Mouse (Mus musculus): ENCODE data around the gene Tspan31. TPM values are rescaled to one million over a fixed set of nuclear protein-coding genes. Genes with fewer than 3 reads are reported as not detected.

The Tspan31 gene
- polyA plus RNA-seq, 1 experiment from 2014 or later, result 99.5 TPM

DNA sequence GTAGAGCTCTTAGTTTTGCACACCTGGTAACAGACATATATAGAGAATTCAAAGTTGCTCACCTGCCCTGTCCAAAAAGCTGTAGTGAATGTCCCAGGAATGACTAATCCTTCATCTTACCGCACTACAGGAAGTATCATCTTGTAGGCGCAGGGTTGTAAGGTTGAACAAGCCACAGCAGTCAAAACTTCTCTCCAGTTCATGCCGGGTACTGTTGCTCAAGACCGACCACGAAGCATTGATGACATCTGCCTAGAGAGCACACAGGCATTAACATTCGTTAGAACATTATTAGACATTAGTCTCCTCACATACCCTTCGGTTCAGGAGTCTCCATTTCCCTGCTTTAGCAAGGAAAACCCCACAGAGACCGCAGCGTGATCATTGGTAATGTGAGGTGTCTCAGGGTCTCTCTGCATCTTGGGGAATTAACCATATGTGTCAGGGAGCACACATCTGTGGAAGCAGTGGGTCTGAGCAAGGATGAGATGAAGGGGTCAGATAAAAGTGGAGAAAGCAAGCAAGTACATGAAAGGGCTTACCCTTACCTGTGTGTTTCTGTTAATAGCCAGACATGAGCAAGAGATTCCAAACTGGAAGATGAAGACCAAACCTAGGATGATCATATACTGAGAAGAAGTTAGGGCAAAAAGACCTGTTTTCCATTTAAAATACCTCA is 1.6 kb downstream of the Tspan31 start:
- peaks cover 14% of the 10 kb centered on the region; the same call in 1 of the 2 replicates for H3K4me1 ChIP-seq (ENCODE audit: insufficient read depth, low read depth, low read length)
- H3K27ac ChIP-seq (ENCODE audit: low read length), result no peak overlapping the region
- 64% methylated on average over 9 of the region's 9 CpGs for WGBS
- TF ChIP-seq CTCF (IDR thresholded peaks at IDR 0.05) (no peak), EP300 (IDR thresholded peaks at IDR 0.05) (no peak)
- DNase-seq (ENCODE audit: low spot score) (no peak), ATAC-seq (no peak)
- no peaks in the 10 kb centered on the region for H3K27me3 ChIP-seq (replicated peaks; ENCODE audit: insufficient read depth, low read length)
- no peak overlapping the region for H3K9ac ChIP-seq (replicated peaks; ENCODE audit: low read depth)
- H3K4me2 ChIP-seq (replicated peaks; ENCODE audit: low read depth, low read length), result no peak overlapping the region
- H3K4me3 ChIP-seq (ENCODE audit: low read depth, low read length), result no peak overlapping the region
- no peaks in the 10 kb centered on the region for H3K9me3 ChIP-seq (ENCODE audit: low read length)
- H3K36me3 ChIP-seq (ENCODE audit: insufficient read depth, low read length), result peaks cover 20% of the 10 kb centered on the region

DNA sequence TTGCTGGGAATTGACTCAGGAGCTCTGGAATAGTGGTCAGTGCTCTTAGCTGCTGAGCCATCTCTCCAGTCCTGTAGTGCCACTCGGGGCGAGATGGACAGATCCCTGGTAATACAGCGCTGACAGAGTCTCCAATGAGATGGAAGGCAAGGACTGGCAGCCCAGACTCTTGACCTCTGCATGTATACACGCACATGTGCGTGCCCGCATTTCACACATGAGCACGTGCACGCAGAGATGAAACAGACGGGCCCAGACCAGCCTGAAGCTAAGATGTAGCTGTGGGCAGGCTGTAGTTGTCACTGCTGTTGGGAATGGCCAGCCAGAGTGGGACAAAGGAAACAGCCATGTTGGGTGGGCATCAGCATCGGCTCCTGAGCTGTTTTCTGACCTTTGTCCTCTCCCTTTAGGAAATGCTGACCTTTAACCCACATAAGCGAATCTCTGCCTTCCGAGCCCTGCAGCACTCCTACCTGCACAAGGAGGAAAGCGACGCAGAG is 3.5 kb downstream of the Tspan31 start:
- TF ChIP-seq EP300 (IDR thresholded peaks at IDR 0.05), result no peak
- no peak for TF ChIP-seq CTCF (IDR thresholded peaks at IDR 0.05)
- 91% methylated on average over 14 of the region's 14 CpGs for WGBS
- ATAC-seq (no peak), DNase-seq (ENCODE audit: low spot score) (no peak)
- no peaks in the 10 kb centered on the region for H3K27me3 ChIP-seq (replicated peaks; ENCODE audit: insufficient read depth, low read length)
- no peaks in the 10 kb centered on the region for H3K9me3 ChIP-seq (ENCODE audit: low read length)
- no peak overlapping the region for H3K4me2 ChIP-seq (replicated peaks; ENCODE audit: low read depth, low read length)
- H3K9ac ChIP-seq (replicated peaks; ENCODE audit: low read depth), result no peak overlapping the region
- H3K4me1 ChIP-seq (ENCODE audit: insufficient read depth, low read depth, low read length), result peaks cover 14% of the 10 kb centered on the region; the same call in 1 of the 2 replicates
- peaks cover 20% of the 10 kb centered on the region for H3K36me3 ChIP-seq (ENCODE audit: insufficient read depth, low read length)
- no peak overlapping the region for H3K27ac ChIP-seq (ENCODE audit: low read length)
- no peak overlapping the region for H3K4me3 ChIP-seq (ENCODE audit: low read depth, low read length)

DNA sequence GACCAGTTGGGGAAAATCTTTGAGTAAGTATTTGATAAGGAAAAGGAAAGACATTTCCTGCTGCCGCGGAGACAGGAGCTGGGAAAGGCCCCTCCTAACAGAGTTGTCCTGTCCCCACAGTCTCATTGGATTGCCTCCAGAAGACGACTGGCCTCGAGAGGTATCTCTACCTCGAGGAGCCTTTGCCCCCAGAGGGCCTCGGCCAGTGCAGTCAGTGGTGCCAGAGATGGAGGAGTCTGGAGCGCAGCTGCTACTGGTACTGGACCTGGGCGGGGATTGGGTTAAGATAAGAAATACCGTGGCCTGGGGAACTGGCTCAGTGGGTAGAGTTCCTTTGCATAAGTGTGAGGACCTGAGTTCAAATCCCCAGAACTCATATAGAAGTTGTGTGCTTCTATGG is 4.1 kb downstream of the Tspan31 start:
- Histone ChIP-seq H3K4me1 (ENCODE audit: insufficient read depth, low read depth, low read length) (peaks cover 11% of the 10 kb centered on the region; the same call in 1 of the 2 replicates), H3K9me3 (ENCODE audit: low read length) (no peaks in the 10 kb centered on the region), H3K36me3 (ENCODE audit: insufficient read depth, low read length) (peaks cover 20% of the 10 kb centered on the region), H3K27ac (ENCODE audit: low read length) (no peak overlapping the region), H3K4me2 (replicated peaks; ENCODE audit: low read depth, low read length) (no peak overlapping the region), H3K27me3 (replicated peaks; ENCODE audit: insufficient read depth, low read length) (no peaks in the 10 kb centered on the region), H3K9ac (replicated peaks; ENCODE audit: low read depth) (no peak overlapping the region), H3K4me3 (ENCODE audit: low read depth, low read length) (no peak overlapping the region)
- ATAC-seq, result no peak
- no peak for TF ChIP-seq CTCF (IDR thresholded peaks at IDR 0.05)
- TF ChIP-seq EP300 (IDR thresholded peaks at IDR 0.05), result no peak
- 66% methylated on average over 9 of the region's 9 CpGs for WGBS
- no peak for DNase-seq (ENCODE audit: low spot score)

- Histone ChIP-seq H3K36me3 (ENCODE audit: insufficient read depth, low read length) (peaks cover 20% of the 10 kb centered on the region), H3K27me3 (replicated peaks; ENCODE audit: insufficient read depth, low read length) (0 out of 2 replicates have a peak, but pooled peaks cover 7% of the 10 kb centered on the region), H3K4me1 (ENCODE audit: insufficient read depth, low read depth, low read length) (peaks cover 3% of the 10 kb centered on the region; the same call in 1 of the 2 replicates), H3K4me3 (ENCODE audit: low read depth, low read length) (peak overlapping the region; percentile 62), H3K9ac (replicated peaks; ENCODE audit: low read depth) (peak overlapping the region; percentile 82), H3K4me2 (replicated peaks; ENCODE audit: low read depth, low read length) (peak overlapping the region; percentile 90), H3K9me3 (ENCODE audit: low read length) (no peaks in the 10 kb centered on the region), H3K27ac (ENCODE audit: low read length) (peak overlapping the region; percentile 77)
- TF ChIP-seq EP300 (IDR thresholded peaks at IDR 0.05) (no peak), CTCF (IDR thresholded peaks at IDR 0.05) (no peak)
- DNase-seq (ENCODE audit: low spot score) (no peak), ATAC-seq (no peak)
- 7% methylated on average over 37 of the region's 37 CpGs for WGBS
These were observed 5.9 kb downstream of the Tspan31 start for GRCm38 (mm10) chr10:127063913-127064870.

- Histone ChIP-seq H3K4me1 (ENCODE audit: insufficient read depth, low read depth, low read length) (peaks cover 5% of the 10 kb centered on the region; the same call in 1 of the 2 replicates), H3K4me2 (replicated peaks; ENCODE audit: low read depth, low read length) (peak within 1 kb of the TSS; percentile 90), H3K27ac (ENCODE audit: low read length) (peak within 1 kb of the TSS; percentile 77), H3K36me3 (ENCODE audit: insufficient read depth, low read length) (peaks cover 20% of the 10 kb centered on the region), H3K4me3 (ENCODE audit: low read depth, low read length) (peak within 1 kb of the TSS; percentile 62), H3K9ac (replicated peaks; ENCODE audit: low read depth) (peak within 1 kb of the TSS; percentile 82), H3K27me3 (replicated peaks; ENCODE audit: insufficient read depth, low read length) (0 out of 2 replicates have a peak, but pooled peaks cover 7% of the 10 kb centered on the region), H3K9me3 (ENCODE audit: low read length) (no peaks in the 10 kb centered on the region)
- no peak for TF ChIP-seq CTCF (IDR thresholded peaks at IDR 0.05)
- no peak for TF ChIP-seq EP300 (IDR thresholded peaks at IDR 0.05)
- ATAC-seq, result peak; percentile 95
- DNase-seq (ENCODE audit: low spot score), result peak; percentile 98
- WGBS, result 2% methylated on average over 46 of the region's 46 CpGs
These were observed 6.7 kb downstream of the Tspan31 start, which contains the start of gene Cdk4 for GRCm38 (mm10) chr10:127063239-127063872. Gene Cdk4, plus strand, starts transcription at chr10:127063534.
